Mouse (Mus musculus) right cerebral cortex, postnatal 14 days (tissue): ENCODE measurements around the gene Pde4d.

Experiments used
- DNase-seq: peaks from one replicate; pipeline ENCODE4 v3.0.0; 2022

Gene Pde4d

DNA sequence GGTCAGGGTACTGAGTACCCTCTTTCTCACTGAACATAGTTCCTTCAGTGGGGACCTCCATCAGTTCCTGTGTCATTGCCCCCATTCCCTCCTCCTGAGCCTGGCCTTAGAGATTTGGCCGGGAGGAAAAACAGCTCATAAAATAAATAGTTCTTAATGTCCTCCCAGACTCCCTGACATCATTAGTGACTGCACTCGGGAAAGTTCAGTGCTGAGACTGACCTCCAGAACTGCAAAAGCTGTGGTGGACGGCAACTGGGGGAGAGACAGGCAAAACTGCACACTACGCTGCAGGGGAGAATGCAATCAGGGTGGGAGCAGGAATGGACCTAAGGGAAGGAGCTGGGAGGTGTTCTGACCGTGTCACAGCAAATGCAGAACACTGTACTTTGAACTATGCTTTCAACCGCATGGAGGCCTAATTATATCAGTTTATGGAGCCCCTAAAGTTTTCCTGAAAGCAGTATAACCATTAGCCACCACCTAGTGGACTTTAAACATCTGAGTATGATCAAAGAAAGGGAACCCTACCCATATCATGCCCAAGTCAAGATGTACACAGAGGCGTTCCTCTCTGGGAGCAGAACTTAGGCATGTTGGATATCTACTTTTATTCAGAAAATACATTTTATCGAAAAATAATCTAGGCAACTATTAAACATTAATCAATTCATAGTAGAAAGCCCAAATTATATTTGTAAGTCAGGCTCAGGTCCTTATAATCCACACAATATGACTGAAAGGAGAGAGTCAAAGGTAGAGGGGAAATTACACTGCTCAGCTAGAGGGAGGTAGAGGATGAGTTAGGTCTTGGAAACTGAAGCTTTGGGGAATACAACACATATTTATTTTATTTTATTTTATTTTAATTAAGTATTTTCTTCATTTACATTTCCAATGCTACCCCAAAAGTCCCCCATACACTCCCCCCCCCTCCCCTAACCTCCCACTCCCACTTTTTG, 618.8 kb downstream of the Pde4d start:
- DNase-seq = no peak

GRCm38 (mm10) chr13:109073371-109073770, 623.6 kb downstream of the Pde4d start:
- no peak for DNase-seq

DNA sequence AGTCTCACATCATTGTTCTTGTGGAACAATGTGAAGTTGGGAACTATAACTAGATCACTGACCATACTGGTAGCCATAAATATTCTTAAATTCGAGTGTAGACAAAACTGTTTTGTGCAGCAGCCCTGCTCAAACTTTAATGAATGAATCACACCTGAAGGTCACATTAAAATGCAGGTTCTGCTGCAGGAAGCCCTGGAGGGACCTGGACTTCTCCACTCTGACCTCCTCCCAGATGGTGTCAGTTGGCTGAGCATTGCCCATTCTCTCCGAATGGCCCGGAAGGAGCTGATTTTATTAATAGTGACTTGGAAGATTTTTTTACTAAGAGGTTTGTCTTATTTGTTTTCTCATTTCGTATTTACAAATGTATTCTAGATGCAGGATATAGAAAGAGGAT, 624.3 kb downstream of the Pde4d start:
- DNase-seq = no peak

DNA sequence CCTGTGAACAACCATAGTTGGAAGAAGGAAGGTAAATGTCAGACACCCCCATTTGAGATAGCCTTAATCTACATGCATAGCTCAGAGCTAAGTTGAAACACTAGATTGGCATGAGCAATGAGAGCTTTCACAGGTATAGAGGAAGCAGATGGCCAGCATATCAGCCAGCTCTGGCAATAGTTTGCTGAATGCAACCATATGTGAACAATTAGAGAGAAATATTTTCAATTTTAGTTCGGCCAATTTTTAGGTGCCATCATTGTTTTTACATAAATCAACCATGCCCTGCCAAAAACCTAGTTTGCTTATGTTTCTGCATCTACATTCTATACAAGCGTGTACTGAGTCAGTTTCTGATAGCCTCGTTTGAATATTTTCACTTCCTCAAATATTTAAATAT, 642.9 kb downstream of the Pde4d start:
- no peak for DNase-seq

DNA sequence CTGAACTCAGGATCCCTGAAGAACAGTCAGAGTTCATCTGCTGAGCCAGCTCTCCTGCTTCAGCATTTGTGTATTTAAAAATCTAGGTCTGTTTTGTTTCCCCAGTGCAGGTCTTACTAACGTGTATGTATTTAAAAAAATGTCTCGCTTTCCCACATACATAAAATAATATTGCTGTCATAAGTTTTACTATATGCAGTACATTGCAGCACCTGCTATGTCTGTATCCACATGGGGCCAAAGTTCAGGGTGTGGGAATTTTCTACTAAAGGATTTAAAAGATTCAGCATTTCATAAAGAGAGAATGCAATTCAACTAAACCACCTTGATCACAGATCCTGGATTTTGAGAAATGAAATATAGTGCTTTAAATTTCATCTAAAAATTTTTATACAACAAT, 646.9 kb downstream of the Pde4d start:
- no peak for DNase-seq

DNA sequence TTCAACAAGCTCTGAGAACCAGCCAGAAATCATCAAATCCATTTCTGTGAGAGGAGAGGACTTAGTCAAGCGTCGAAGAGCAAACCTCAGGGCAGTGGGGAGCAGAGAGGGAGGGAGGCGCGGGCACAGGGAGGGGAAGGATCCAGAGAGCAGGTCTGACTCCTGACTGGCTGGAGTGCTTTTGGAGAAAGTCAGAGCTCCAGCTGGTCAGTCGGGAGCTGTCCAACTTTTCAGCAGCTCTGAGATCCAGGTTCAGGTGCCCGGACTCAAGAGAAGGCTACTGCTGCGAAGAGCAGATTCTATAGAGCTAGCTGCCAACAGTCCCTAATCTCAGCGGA, 666.2 kb downstream of the Pde4d start:
- DNase-seq = no peak

GRCm38 (mm10) chr13:109116342-109117201, 666.8 kb downstream of the Pde4d start:
- DNase-seq = peak; percentile 62

- DNase-seq = peak; percentile 5
Measured at GRCm38 (mm10) chr13:109117210-109117791, 667.6 kb downstream of the Pde4d start.

GRCm38 (mm10) chr13:109118296-109118800, 668.6 kb downstream of the Pde4d start:
- DNase-seq = no peak

DNA sequence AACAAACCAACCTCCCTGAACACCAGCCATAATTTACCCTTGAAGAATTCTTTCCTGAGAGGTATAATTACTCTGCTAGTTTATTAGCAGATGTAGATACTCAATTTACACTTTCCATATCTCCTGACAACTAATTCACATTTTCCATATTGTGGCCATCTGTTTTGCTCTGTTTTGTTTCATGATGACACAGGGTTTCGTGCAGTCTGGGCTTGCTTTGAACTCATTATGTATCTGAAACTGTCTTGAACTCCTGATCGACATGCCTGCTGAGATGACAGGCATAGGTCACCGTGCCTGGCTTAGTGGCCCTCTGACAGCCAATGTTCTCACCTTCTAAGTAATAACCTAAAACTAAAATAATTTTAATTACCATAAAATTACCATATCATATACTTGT, 672.1 kb downstream of the Pde4d start:
- no peak for DNase-seq

GRCm38 (mm10) chr13:109136405-109136804, 686.7 kb downstream of the Pde4d start:
- DNase-seq = no peak

- no peak for DNase-seq
Measured at GRCm38 (mm10) chr13:109158703-109159102, 709.0 kb downstream of the Pde4d start.

GRCm38 (mm10) chr13:109168556-109169334, 719.0 kb downstream of the Pde4d start:
- DNase-seq = no peak

- DNase-seq = no peak
Measured at GRCm38 (mm10) chr13:109169335-109169606, 719.5 kb downstream of the Pde4d start.

DNA sequence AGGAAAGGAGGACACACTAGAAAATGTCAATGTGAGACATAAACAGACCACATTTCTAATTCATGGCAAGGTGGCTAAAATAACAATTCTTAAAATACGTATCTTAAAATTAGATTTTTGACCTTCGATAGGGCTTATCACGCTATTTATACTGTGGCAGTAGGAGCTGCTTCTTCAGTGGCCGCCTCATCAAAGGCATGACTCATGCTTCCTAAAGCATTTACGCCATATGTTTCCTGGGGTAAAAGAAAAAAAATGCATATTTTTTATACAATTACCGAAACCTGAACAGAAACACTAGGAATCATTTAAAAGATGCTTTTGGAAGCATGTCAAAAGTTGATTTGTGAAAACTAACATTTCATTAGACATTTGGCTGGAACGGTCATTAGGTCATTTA, 721.9 kb downstream of the Pde4d start:
- no peak for DNase-seq

DNA sequence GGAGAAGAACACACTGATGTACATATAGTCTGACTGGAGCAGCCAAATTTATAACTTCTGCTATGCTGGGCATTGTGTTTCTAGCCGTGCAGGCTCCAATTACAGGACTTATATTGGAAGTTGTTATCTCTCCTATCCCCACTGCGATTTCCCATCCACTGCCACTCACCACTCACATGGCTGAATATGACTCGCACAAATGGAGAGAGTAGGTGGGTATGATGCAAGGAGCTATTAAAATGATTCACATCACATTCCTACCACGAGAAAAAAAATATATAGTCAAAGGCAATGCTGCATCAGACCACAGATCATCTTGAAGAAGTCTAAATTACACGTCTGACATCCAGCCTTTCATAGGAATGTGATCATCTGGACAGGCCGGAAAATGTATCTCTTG, 725.5 kb downstream of the Pde4d start:
- DNase-seq = no peak

DNA sequence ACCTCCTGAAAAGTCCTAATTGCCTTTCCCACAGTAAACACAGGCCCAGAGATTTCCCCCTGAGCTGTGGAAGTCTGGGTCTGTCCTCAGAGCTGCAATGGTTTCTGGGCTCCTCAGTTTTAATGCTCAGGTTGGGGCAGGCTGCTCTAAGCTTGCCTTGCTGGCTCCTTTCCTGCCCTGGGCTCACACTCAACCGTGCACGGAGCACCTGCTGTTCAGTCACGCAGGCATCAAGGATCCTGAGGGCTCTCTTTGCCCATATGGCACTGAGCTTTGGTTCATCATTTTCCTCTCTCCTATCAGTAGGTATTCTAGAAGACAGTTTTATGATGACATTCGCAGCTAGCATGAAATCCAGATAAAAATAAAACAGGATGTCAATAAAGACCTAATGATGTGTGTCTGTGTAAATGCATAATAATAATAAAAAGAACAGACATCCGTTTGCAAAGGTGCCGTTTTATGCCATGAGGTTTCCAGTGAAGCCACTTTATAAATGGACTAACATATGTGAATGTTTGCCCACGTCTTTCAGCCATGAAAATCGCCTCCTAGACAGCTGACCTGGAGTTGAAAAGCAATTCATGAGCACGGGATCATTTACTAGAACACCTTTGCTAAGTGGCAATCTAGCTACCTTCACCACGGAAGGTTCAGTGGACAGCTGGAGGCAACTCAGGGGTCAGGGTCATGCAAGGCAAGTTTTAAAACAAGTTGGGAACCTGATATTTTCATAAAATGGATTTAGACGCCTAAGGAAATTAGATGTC, 726.3 kb downstream of the Pde4d start:
- DNase-seq = no peak

DNA sequence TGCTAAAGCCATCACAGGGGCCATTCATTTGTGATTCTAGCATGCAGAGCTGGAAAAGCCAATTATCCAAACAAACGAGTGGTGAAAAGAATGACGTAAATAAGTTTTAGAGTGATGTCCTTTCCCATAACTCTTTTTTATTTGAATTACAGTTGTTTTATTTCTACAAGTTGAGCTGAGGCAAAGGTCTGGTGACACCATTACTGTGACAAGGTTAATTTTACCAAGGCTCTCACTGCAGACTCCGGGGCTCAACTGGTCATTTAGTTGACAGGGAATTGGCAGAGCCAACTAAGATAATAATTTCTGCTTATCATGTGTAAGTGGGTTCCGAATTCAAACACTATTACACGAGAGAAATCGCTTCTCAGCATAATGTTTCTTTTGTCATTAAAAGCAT, 731.6 kb downstream of the Pde4d start:
- no peak for DNase-seq

DNA sequence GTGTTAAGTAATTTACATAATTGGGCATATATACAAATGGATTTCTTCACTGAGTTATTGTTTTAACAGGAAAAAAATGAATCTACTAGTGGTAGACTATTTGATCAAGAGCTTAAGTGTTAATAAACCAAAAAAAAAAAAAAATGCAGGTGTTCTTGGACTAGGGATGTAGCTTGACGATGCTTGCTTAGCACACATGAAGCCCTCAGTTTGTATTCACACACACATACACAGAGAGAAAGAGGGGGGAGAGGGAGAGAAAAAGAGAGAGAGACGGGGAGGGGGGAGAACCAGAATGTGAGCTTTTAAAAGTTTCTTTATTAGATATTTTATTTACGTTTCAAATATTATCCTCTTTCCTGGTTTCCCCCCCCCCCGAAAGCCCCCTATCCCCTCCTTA, 740.9 kb downstream of the Pde4d start:
- DNase-seq = no peak

DNA sequence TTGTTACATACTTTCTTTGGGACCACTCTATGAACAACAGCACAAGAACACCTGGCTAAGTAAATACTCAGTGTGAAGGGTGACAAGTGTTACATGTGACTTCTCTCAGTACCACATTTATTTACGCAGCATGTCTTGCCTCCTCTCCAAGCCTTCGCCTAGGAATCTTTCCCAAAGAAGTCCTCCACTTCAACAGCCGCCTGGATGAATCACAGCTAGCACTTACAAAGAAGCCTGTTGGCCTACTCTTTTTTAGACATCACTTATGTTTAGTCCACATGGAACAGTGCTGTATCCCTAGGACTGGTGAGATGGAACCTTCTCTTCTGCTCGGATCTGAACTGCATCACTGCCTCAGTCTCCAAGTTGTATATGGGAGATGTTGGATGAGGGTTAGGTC, 741.4 kb downstream of the Pde4d start:
- no peak for DNase-seq

GRCm38 (mm10) chr13:109205541-109205940, 755.8 kb downstream of the Pde4d start:
- DNase-seq = no peak

DNA sequence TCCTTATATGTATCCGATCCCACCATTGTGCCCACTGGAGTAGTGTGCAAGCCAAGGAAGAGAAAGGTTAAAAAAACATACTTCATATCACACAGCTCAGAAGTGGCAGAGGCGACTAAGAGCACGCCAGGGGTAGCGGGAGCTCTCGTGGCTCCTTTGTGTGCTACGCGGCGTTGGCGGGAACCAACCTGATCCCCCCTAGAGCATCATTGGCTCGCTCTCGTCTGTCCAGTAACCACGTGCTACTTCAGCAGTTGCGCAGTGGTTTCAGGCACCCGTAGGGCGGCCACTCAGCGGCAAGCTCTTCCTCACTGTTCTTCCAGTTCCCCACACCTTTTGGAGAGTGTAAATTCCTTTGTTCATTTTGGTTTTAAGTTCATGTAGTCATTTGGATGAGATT, 758.9 kb downstream of the Pde4d start:
- no peak for DNase-seq
